Mouse (Mus musculus): ENCODE data around the gene Tcstv3.
"Not testable (repeated sequence)": the region's sequence is repeated elsewhere in the genome, so short reads cannot be mapped to it uniquely, and the experiment has no call there.

Tcstv3 gene

DNA sequence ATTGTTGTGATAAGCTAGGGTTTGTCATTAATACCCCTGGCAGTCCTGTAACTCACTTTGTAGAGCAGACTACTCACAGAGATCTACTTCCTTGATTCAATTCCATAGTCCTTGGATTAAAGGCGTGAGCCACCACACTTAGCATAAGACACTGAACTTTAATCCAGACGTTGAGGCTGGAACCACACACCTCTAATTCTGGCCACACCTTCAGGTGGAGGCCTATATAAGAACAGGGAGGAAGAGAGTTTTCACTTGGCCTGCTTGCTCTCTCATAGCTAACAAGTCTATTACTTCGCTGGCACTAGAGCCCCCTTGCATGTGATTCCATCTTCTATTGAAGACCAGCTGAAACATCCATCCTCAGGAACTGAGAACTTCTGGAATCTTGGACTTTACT, at the start of gene Tcstv3:
Tcstv3 (plus strand) TSS at position 301 of the 400 bp plus-strand sequence.
- DNase-seq: not testable (repeated sequence)

DNA sequence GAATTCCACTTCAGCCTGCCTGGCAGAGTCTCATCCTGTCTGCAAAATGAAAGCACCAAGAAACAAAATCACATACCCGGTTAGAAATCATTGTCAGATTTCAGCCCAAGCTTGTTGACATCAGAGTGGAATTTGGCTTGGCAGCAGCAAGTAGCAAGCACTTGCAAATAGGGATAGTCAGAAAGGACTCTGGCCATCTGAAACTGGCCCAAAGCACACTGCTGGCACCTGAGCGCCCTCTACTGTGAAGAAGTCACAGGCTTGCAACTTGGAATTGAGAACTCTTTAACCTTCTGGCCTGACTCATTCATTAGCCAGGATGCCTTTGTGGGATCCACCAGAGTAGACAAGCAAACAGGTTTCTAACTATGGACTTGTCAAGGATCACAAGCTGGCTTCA, 38.8 kb upstream of the Tcstv3 start:
- not testable (repeated sequence) for DNase-seq

DNA sequence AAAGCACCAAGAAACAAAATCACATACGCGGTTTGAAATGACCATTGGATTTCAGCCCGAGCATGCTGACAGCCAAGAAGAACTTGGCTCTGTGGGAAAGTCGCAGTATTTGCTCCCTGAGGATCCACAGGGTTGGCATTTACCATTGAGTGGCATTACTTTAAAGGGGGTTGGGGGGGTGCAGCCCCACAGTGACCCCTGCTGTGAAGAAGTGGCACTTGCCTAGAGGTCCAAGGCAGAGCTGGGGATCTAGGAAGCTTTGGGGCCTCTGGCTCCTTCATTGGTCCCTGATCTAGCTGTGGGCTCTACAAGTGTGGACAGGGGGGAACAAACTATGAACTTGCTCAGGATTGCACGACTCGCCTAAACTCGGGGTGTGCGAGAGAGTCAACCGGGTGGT, 37.9 kb upstream of the Tcstv3 start:
- DNase-seq: no peak

DNA sequence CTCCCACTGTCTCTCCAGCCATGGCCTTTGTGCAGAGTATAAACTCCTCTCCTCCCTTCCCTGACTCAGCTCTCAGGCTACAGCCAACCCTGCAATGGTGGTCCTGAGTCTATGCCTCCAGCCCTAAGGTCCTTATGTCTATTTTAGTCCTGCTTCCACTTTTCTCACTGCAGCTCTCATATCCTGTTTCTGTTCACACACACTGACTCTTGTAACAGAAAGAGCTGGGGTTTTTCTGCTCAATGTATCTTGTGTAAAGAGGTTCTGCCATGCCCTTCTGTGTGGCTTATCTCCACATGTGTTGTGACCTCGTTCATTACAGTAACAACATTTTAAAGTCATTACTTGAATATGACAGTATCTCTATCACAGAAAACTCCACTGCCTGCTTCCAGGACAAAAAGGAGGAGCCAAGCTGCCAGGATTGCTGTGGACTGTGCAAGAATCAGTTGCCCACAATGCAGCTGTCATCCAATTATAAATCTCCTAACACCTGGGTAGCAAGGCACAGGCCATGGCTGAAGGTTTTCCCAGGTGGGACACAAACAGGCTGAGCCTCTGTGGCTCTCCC, 17.3 kb upstream of the Tcstv3 start:
- DNase-seq: no peak

DNA sequence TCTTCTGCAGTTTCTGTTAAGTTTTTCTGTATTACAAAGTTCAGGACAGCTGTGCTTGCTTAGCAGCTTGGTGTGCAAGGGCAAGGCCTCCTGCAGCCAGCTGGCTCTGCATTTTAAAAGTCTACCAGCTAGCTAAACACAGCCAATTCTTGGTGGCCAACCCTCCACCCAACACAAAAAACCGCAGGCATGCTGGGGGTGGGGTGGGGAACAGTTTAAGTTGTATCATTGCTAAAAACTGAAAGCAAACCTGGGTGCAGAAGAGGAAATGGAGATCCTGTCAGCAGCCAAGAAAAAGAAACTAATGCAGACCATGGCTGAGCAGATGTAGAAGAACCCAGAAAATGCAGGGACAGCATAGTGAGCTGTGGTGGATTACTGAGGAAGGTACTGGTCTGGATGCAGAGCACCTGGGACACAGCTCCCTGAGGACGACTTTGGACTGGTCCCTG, 16.7 kb upstream of the Tcstv3 start, which contains the start of gene BC147527:
BC147527 (plus strand) TSS at position 402 of the 452 bp plus-strand sequence.
- DNase-seq: no peak

DNA sequence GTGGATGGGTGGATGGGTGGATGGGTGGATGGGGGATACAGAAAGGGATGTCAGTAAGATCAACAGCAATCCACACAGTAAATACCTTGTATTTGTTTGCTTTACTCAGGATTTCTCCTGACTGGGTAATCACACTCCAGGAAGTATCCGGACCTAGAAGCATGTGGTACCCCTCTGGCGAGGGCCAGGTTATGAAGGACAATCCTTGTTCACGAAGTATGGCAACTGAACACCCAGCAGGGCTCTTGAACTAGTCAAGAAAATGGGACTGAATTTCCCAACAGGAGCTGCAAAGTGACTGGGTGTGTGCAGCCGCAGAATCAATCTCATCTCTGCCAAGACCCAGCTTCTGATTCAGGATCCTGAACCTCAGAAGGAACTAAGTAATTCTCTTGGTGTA, 15.8 kb upstream of the Tcstv3 start:
- DNase-seq: no peak

DNA sequence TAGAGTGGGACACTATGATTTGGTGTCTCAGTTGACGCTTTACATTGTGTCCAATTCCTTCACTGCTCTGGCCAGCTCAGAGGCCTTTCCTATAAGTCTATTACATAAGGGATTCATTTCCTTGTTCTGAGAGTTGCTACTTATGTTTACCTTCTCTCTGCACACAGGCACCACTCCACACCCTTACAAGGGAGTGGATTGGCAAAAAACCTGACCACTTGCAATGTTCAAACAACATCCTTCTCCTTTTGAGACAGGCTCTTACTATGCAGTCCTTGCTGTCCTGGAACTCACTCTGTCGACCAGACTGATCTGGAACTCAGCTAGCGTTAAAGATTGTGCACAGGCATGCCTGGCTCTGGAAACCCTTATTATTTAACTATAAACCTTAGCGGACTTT, 5.9 kb upstream of the Tcstv3 start:
- DNase-seq: no peak

DNA sequence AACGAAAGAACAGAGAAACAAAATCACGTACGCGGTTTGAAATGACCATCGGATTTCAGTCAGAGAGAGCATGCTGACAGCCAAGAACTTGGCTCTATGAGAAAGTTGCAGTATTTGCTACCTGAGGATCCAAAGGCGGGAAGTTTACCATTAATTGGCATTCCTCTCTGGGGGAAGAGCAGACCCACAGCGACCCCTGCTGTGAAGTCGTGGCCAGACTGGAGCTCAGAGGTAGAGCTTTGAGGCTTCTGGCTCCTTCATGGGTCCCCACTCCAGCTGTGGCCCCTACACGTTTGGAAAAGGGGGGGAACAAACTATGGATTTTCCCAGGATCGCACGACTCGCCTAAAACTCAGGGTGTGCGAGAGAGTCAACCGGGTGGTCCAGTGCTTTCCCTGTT, 3.1 kb upstream of the Tcstv3 start:
- no peak for DNase-seq

DNA sequence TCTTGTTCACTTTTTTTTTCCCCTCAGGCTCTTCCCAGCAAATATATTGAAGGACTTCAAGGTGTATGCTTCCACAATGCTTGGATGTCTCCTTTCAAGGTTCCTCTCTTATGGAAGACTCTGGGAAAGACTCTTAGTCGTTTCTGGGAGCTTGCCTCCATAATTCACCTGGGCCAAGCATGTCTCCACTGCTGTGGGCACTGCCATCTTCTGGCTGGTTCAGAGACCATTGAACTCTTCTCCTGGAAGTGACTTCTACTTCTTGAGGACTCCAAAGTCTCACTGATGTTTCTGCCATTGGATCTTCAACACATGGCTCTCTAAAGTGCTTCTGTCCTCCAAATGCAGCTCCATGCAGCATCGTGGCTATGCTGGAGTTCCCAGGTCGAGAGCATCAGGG, 3.5 kb downstream of the Tcstv3 start:
- DNase-seq: no peak

DNA sequence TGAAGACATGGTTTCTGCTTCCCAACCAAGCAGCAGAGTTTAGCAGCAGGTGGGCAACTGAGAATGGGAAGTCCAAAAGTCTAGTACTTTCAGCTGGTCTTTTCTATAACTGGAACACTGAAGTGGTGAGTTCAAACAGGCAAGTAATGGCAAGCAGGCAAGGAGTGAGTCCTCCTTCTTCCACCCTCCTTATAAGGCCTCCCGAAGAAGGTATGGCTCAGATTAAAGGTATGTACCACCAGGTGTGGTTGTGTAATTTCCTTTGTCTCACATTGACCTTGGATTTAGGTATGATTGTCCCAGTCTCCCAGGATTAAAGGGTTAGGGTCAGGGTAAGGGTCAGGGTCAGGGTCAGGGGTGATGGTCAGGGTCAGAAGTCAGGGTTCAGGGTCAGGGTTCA, 4.0 kb downstream of the Tcstv3 start:
- DNase-seq: no peak

All from right cerebral cortex, postnatal 4 days (tissue).